Mouse (Mus musculus) hindbrain, embryonic 14.5 days (tissue): ENCODE data around the gene Sytl2. TPM values are rescaled to one million over a fixed set of nuclear protein-coding genes. Genes with fewer than 3 reads are reported as not detected.

Source experiments
- ATAC-seq: fragments of 200-750 bp; cut with Nextera tagmentation; 2 replicates; pipeline ENCODE4 v1.8.0; 2017; ENCODE audit warnings: moderate number of reproducible peaks, mild to moderate bottlenecking, moderate TSS enrichment, moderate library complexity; ENCODE audit not compliant: low FRiP score
- DNase-seq: peaks from one replicate; pipeline ENCODE4 v3.0.0-alpha.2; 2015; ENCODE audit warnings: low spot score
- H3K27ac ChIP-seq: fragments of 300-500 bp; sonication (generic); 2 replicates; pipeline ENCODE4 v1.5.1; 2014; ENCODE audit warnings: mild to moderate bottlenecking, moderate library complexity
- H3K27me3 ChIP-seq: fragments of 300-500 bp; sonication (generic); 2 replicates; pipeline ENCODE4 v1.6.1; 2014; ENCODE audit warnings: mild to moderate bottlenecking, low read length, mixed read lengths; ENCODE audit not compliant: control insufficient read depth, insufficient read depth
- H3K36me3 ChIP-seq: fragments of 300-500 bp; sonication (generic); replicated peaks from 2 replicates; pipeline ENCODE4 v1.6.1; 2014; ENCODE audit not compliant: control insufficient read depth, insufficient read depth
- H3K4me1 ChIP-seq: fragments of 300-500 bp; sonication (generic); replicated peaks from 2 replicates; pipeline ENCODE4 v1.6.1; 2014; ENCODE audit warnings: antibody characterized with exemption, low read length, mixed read lengths; ENCODE audit not compliant: control insufficient read depth, insufficient read depth
- H3K4me2 ChIP-seq: fragments of 300-500 bp; sonication (generic); replicated peaks from 2 replicates; pipeline ENCODE4 v1.6.1; 2014; ENCODE audit warnings: mild to moderate bottlenecking, moderate library complexity
- H3K4me3 ChIP-seq: fragments of 300-500 bp; sonication (generic); replicated peaks from 2 replicates; pipeline ENCODE4 v1.5.1; 2014; ENCODE audit warnings: mild to moderate bottlenecking, low read length
- H3K9ac ChIP-seq: fragments of 300-500 bp; sonication (generic); 2 replicates; pipeline ENCODE4 v1.6.1; 2014
- H3K9me3 ChIP-seq: fragments of 300-500 bp; sonication (generic); 2 replicates; pipeline ENCODE4 v1.6.1; 2016; ENCODE audit warnings: low read length; ENCODE audit not compliant: control insufficient read depth
- WGBS: fragments of 180-500 bp; shearing (Covaris S2); extraction: QIAGEN DNeasy Blood & Tissue Kit; methylation state at CpG from one replicate; pipeline ENCODE4 v1.1.7; 2014; 5-methylcytosine and 5-hydroxymethylcytosine counted together
- polyA plus RNA-seq: library from polyadenylated mRNA; unstranded; fragments of >200 nt; fragmentation: Nextera tagmentation; extraction: Ambion mirVana; gene quantifications from 2 replicates; pipeline ENCODE4 v1.2.1, GENCODE M21; 2014

Gene Sytl2
- polyA plus RNA-seq, 1 experiment from 2014 or later, result 8.0 TPM

DNA sequence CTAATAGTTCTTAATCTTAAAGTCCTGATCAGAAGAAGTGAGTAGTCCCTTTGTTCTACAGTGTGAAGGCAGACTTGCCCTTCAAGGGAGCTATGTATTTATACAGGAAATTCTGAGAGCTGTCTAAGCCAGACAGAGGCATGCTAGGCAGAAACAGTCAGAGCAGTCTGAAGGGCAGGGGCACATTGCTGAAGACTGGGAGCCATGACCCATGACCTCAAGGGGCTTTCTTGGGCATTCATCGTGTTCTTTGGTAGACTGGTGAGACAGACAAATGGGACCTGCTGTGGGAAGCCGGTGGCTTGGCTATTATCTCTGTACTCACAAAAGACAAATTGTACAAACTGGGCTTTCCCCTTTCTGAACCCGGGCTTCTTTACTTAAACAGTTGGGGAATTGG, 4.0 kb downstream of the Sytl2 start:
- Histone ChIP-seq H3K36me3 (no peaks in the 10 kb centered on the region), H3K4me1 (no peaks in the 10 kb centered on the region; the same call in 1 of the 2 replicates), H3K4me3 (no peak overlapping the region), H3K27ac (no peak overlapping the region), H3K9ac (no peak overlapping the region), H3K9me3 (no peaks in the 10 kb centered on the region), H3K27me3 (peaks cover 22% of the 10 kb centered on the region), H3K4me2 (no peak overlapping the region)
- DNase-seq (no peak), ATAC-seq (no peak)
- 4% methylated on average over 3 of the region's 3 CpGs for WGBS

DNA sequence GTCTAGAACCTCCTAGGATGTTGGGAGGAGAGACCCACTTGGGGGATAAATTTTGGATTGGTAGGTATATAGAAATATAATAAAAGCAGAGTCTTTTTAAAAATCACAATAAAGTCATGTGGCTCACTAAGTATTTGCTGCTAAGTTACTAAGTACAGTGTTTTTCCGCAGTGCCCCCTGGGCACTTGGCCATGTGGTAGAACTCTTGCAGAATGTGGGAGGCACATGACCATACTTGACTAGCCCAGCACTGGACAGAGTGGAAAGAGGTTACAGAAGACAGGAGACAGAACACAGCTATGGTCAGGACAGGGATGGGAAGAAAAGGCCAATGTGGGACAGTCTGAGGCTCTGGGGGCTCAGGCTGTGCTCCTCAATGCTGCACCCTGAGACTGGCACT, 4.9 kb downstream of the Sytl2 start:
- H3K9ac ChIP-seq, result no peak overlapping the region
- H3K27me3 ChIP-seq, result peaks cover 22% of the 10 kb centered on the region
- no peak overlapping the region for H3K27ac ChIP-seq
- H3K4me1 ChIP-seq, result no peaks in the 10 kb centered on the region; the same call in 1 of the 2 replicates
- ATAC-seq (no peak), DNase-seq (no peak)
- no peaks in the 10 kb centered on the region for H3K9me3 ChIP-seq
- H3K36me3 ChIP-seq, result no peaks in the 10 kb centered on the region
- 97% methylated on average over 1 of the region's 1 CpGs for WGBS
- no peak overlapping the region for H3K4me2 ChIP-seq
- H3K4me3 ChIP-seq, result no peak overlapping the region

DNA sequence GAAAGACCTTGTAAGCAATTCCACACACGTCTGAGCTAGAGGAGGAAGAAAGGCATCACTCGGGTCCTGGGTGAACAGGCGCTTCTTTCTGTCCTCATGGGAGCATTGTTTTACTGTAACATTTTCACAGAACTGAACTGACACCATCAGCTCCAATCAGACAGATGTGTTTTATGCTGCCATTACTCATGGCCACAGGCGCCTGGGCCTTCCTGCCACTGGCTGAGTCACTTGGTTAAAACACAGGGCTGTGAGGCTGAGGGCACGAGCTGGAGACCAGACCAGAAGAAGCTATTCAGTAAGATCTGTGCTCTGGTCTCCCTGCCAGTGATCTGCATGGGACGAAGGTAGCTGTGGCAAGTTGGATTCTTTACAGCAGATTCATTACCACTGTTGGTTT, 6.0 kb downstream of the Sytl2 start:
- H3K4me2 ChIP-seq, result no peak overlapping the region
- ATAC-seq (no peak), DNase-seq (no peak)
- no peaks in the 10 kb centered on the region for H3K4me1 ChIP-seq
- no peak overlapping the region for H3K9ac ChIP-seq
- H3K36me3 ChIP-seq, result no peaks in the 10 kb centered on the region
- H3K27me3 ChIP-seq, result peaks cover 15% of the 10 kb centered on the region
- no peak overlapping the region for H3K27ac ChIP-seq
- no peak overlapping the region for H3K4me3 ChIP-seq
- WGBS, result 74% methylated on average over 6 of the region's 6 CpGs
- no peaks in the 10 kb centered on the region for H3K9me3 ChIP-seq

DNA sequence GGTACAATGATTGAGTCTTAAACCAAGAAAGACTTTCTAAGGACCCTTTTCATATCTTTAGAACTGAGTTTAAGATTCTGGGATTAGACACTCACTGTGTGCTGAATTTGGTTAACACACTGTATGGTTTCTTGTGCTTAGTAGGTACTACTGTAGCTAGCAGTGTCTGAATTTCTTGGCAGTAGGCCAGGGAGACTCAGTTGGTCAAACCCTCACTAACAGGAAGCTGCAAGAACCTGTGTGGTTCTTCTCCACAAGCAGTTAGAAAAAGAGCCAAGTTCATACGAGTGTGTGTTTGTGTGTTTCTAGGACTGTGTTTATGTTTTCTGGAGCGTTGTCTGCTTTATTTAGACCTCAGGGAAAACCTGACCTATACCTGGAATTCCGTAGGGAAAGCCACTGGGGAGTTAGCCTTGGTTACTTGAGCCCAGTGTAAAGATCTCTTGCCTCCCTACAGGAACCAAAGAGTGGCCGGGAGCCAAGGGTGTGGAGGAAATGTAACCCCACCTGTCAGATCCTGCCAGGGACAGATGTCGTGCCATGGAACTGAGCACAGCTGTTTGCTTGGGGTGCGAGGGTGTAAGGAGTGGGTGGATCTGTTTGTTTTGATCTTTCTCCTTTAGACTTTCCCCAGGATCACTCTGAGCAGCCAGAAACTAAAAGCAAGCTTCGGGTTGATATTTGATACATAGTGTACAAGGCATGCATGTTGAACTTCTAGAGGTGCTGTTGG, 10.3 kb downstream of the Sytl2 start:
- no peak overlapping the region for H3K9ac ChIP-seq
- no peak overlapping the region for H3K27ac ChIP-seq
- no peak for DNase-seq
- ATAC-seq, result no peak
- H3K9me3 ChIP-seq, result no peaks in the 10 kb centered on the region
- H3K4me1 ChIP-seq, result no peaks in the 10 kb centered on the region
- no peak overlapping the region for H3K4me2 ChIP-seq
- no peak overlapping the region for H3K4me3 ChIP-seq
- no peaks in the 10 kb centered on the region for H3K36me3 ChIP-seq
- WGBS, result 83% methylated on average over 7 of the region's 7 CpGs
- no peaks in the 10 kb centered on the region for H3K27me3 ChIP-seq

DNA sequence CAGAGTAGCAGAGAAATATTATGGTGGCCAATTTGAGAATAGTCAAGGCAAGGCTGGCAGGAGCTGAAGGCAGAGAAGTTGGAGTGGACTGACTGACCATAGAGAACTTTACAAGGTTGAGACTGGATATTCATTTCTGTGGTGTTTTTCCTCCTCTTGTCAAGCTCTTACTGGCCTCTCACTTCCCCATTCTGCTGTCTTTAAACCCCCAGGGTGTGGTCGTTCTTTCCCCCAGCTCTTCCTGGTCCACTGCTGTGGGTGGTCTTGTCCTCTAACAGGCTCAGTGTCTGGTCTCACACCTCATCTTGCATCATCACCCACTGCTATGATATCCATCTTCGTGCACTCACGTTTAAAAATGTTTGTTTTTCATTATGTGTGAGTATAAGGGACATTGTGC, 11.4 kb downstream of the Sytl2 start:
- ATAC-seq (no peak), DNase-seq (no peak)
- H3K4me2 ChIP-seq, result no peak overlapping the region
- H3K36me3 ChIP-seq, result no peaks in the 10 kb centered on the region
- no peaks in the 10 kb centered on the region for H3K27me3 ChIP-seq
- H3K4me1 ChIP-seq, result no peaks in the 10 kb centered on the region
- no peaks in the 10 kb centered on the region for H3K9me3 ChIP-seq
- 80% methylated on average over 3 of the region's 3 CpGs for WGBS
- H3K9ac ChIP-seq, result no peak overlapping the region
- H3K4me3 ChIP-seq, result no peak overlapping the region
- H3K27ac ChIP-seq, result no peak overlapping the region

DNA sequence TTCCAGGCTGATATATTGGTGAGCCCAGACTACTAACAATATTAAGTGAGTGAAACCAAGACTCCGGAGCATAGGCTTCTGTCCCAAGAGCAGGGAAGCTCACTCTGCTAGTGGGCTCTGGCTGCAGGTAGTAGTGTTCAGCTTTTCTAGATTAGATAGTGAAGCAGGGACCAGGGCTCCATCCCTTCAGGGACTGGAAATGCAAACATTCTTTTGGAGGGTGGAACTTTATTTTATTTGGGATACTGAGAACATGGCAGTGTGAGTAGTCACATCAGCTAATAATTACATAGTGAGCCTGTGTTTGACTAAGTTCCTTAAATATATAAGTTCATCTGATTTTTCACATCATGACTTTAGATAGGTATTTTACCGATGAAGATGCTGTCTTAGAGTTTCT, 14.8 kb downstream of the Sytl2 start:
- Histone ChIP-seq H3K9ac (no peak overlapping the region), H3K27ac (no peak overlapping the region), H3K36me3 (no peaks in the 10 kb centered on the region), H3K4me1 (no peaks in the 10 kb centered on the region), H3K9me3 (no peaks in the 10 kb centered on the region), H3K4me2 (no peak overlapping the region), H3K4me3 (no peak overlapping the region), H3K27me3 (no peaks in the 10 kb centered on the region)
- DNase-seq, result no peak
- ATAC-seq, result no peak
- WGBS, result 94% methylated on average over 2 of the region's 2 CpGs

DNA sequence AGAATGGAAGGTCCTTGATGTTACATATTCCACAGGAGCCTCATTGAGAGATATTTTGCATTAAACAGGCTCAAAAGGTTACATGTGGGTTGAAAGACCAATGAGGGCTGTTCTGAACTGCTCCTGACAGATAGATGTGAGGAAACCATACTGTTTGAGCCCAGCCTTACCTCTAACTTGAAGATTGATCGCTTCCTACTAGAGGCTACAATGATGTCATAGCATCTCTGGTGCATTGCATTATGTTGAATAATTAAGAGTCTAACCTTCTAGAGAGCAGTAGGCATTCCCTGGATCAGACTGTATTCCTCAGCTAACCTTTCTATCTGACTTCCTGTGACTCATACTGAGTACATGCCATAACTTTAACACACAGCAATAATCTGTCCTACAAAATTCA, 17.4 kb downstream of the Sytl2 start:
- Histone ChIP-seq H3K36me3 (no peaks in the 10 kb centered on the region), H3K27me3 (no peaks in the 10 kb centered on the region), H3K9me3 (no peaks in the 10 kb centered on the region), H3K4me2 (no peak overlapping the region), H3K27ac (no peak overlapping the region), H3K4me3 (no peak overlapping the region), H3K4me1 (no peaks in the 10 kb centered on the region), H3K9ac (no peak overlapping the region)
- DNase-seq (no peak), ATAC-seq (no peak)
- 97% methylated on average over 1 of the region's 1 CpGs for WGBS

DNA sequence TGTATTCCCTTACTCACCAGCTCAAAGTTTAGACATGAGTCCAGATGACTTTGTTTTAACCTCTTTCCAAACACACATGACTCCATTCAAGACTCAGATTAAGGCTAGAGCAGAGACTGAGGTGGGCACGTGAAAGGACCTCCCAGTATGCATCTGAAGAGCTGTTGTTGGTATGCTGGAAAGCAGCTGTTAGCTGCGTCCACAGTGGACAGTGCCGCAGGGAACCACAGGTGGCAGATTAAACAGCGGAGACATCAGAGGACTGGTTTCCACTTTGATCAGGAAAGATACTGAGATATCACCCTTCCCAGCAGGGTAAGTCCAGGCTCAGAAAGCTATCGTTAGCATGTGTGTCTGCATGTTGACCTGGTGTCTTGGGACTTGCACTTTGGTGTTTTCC, 18.1 kb downstream of the Sytl2 start:
- no peak overlapping the region for H3K9ac ChIP-seq
- no peaks in the 10 kb centered on the region for H3K36me3 ChIP-seq
- no peaks in the 10 kb centered on the region for H3K27me3 ChIP-seq
- no peak overlapping the region for H3K4me2 ChIP-seq
- no peak for DNase-seq
- ATAC-seq, result no peak
- H3K4me1 ChIP-seq, result no peaks in the 10 kb centered on the region
- no peak overlapping the region for H3K27ac ChIP-seq
- 60% methylated on average over 5 of the region's 5 CpGs for WGBS
- H3K9me3 ChIP-seq, result no peaks in the 10 kb centered on the region
- no peak overlapping the region for H3K4me3 ChIP-seq

DNA sequence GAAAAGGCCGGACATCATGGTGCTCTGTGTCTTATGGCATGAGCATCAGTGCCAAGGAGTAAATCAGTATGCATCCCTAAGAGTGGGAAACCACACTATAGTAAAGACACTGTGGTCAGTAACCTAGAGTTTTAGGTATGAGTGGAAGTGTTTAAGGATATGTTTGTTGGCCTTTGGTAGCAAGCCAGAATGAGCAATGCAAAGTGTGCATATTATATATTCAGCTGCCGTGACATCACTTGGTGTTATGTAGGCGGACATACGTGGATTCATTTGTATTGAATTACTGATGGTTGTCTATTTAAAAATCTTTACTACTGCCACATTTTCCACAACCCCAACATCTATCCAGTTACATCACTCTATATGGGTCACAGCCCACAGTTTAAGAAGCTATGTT, 23.1 kb downstream of the Sytl2 start:
- no peak for ATAC-seq
- Histone ChIP-seq H3K9ac (no peak overlapping the region), H3K4me1 (no peaks in the 10 kb centered on the region), H3K4me3 (no peak overlapping the region), H3K36me3 (no peaks in the 10 kb centered on the region), H3K27me3 (no peaks in the 10 kb centered on the region), H3K4me2 (no peak overlapping the region), H3K9me3 (no peaks in the 10 kb centered on the region), H3K27ac (no peak overlapping the region)
- 94% methylated on average over 4 of the region's 4 CpGs for WGBS
- no peak for DNase-seq

DNA sequence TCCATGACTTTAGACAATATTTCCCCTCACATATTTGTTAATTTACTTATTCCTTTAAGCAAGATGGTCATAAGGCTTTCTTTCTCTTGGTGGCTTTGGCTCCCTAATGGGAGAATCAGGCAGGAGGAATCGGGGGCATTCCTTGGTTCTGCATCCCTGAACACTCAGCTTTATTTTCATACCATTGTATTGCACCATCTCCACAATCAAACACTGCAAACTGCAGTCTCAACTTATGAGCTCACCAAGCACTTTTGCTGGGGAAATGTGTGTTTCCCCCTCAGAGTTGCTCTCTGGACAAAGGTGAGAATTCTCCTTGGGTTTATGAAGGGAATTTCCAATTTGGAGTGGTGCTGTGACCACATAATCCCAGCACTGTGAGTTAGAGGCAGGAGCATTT, 28.1 kb downstream of the Sytl2 start:
- Histone ChIP-seq H3K9me3 (no peaks in the 10 kb centered on the region), H3K4me1 (no peaks in the 10 kb centered on the region), H3K4me3 (no peak overlapping the region), H3K36me3 (no peaks in the 10 kb centered on the region), H3K27ac (no peak overlapping the region), H3K4me2 (no peak overlapping the region), H3K27me3 (no peaks in the 10 kb centered on the region), H3K9ac (no peak overlapping the region)
- 87% methylated on average over 1 of the region's 1 CpGs for WGBS
- ATAC-seq (no peak), DNase-seq (no peak)
